Mouse (Mus musculus) MEL (cell line): ENCODE data around the gene Stab2. TPM values are rescaled to one million over a fixed set of nuclear protein-coding genes. Genes with fewer than 3 reads are reported as not detected.

ENCODE experiments used
- DNase-seq: peaks from one replicate; pipeline ENCODE4 v3.0.0; 2011; ENCODE audit warnings: low read depth, low spot score
- H3K27ac ChIP-seq: 2 replicates; pipeline ENCODE4 v1.5.1; 2012; ENCODE audit warnings: low read depth, mild to moderate bottlenecking, control low read depth, low read length, moderate library complexity; ENCODE audit not compliant: control insufficient read depth
- H3K27me3 ChIP-seq, 2 experiments: fragments of 150-350 bp in 1 of 2; sonication (generic) in 1 of 2; 2 replicates each; pipeline ENCODE4 v1.6.1; 2012; ENCODE audit warnings: low read length in 2 of 2, mild to moderate bottlenecking in 2 of 2, improper control_type of control experiment in 1 of 2, moderate library complexity in 1 of 2; ENCODE audit not compliant: insufficient read depth in 2 of 2, control insufficient read depth in 1 of 2
- H3K36me3 ChIP-seq, 2 experiments: 2 replicates each; pipeline ENCODE4 v1.6.1; 2012 to 2014; ENCODE audit warnings: low read length in 2 of 2, improper control_type of control experiment in 1 of 2, inconsistent platforms in 1 of 2, mild to moderate bottlenecking in 1 of 2; ENCODE audit not compliant: insufficient read depth in 2 of 2, control insufficient read depth in 1 of 2
- H3K4me1 ChIP-seq, 2 experiments: fragments of 150-350 bp in 1 of 2; sonication (generic) in 1 of 2; 2 replicates each; pipeline ENCODE4 v1.6.1; 2012; ENCODE audit warnings: low read length in 2 of 2, improper control_type of control experiment in 1 of 2, mild to moderate bottlenecking in 1 of 2; ENCODE audit not compliant: insufficient read depth in 2 of 2, control insufficient read depth in 1 of 2
- H3K4me3 ChIP-seq, 2 experiments: fragments of 150-350 bp in 1 of 2; sonication (generic) in 1 of 2; 2 replicates each; pipeline ENCODE4 v1.5.1; 2012; ENCODE audit warnings: low read depth in 2 of 2, low read length in 2 of 2, mild to moderate bottlenecking in 2 of 2, moderate library complexity in 2 of 2, control low read depth in 1 of 2, improper control_type of control experiment in 1 of 2; ENCODE audit not compliant: control insufficient read depth in 1 of 2, insufficient read depth in 1 of 2
- H3K79me2 ChIP-seq: 2 replicates; pipeline ENCODE4 v1.6.1; 2012; ENCODE audit warnings: mild to moderate bottlenecking, low read length, moderate library complexity; ENCODE audit not compliant: control insufficient read depth, poor library complexity, insufficient read depth
- H3K9ac ChIP-seq: 2 replicates; pipeline ENCODE4 v1.6.1; 2012; ENCODE audit warnings: low read depth, mild to moderate bottlenecking, control low read depth, low read length, moderate library complexity; ENCODE audit not compliant: control insufficient read depth, poor library complexity, severe bottlenecking
- H3K9me3 ChIP-seq: fragments of 150-350 bp; sonication (generic); replicated peaks from 2 replicates; pipeline ENCODE4 v1.6.1; 2012; ENCODE audit warnings: mild to moderate bottlenecking, low read length, improper control_type of control experiment, moderate library complexity; ENCODE audit not compliant: insufficient read depth
- CTCF ChIP-seq, 3 experiments: IDR thresholded peaks in 2 of 3; conservative IDR thresholded peaks in 1 of 3; 2 replicates each; pipeline ENCODE4 v1.5.1; 2011 to 2012; ENCODE audit warnings: low read length in 3 of 3, low read depth in 2 of 3, mild to moderate bottlenecking in 2 of 3, improper control_type of control experiment in 1 of 3, inconsistent platforms in 1 of 3, mixed read lengths in 1 of 3, moderate library complexity in 1 of 3; ENCODE audit not compliant: control insufficient read depth in 1 of 3, insufficient read depth in 1 of 3, poor library complexity in 1 of 3, severe bottlenecking in 1 of 3
- E2F4 ChIP-seq: IDR thresholded peaks from 2 replicates; pipeline ENCODE4 v1.6.1; 2011; ENCODE audit warnings: low read depth, low read length, improper control_type of control experiment, borderline replicate concordance
- ELF1 ChIP-seq: IDR thresholded peaks from 2 replicates; pipeline ENCODE4 v1.6.1; 2014; ENCODE audit warnings: low read depth, mild to moderate bottlenecking, inconsistent platforms, low read length, improper control_type of control experiment, moderate library complexity
- EP300 ChIP-seq, 2 experiments: IDR thresholded peaks; 2 replicates each; pipeline ENCODE4 v1.6.1; 2011; ENCODE audit warnings: improper control_type of control experiment in 2 of 2, low read length in 2 of 2, low read depth in 1 of 2, mild to moderate bottlenecking in 1 of 2
- ETS1 ChIP-seq: IDR thresholded peaks from 2 replicates; pipeline ENCODE4 v1.6.1; 2012; ENCODE audit warnings: low read depth, mild to moderate bottlenecking, inconsistent platforms, low read length, improper control_type of control experiment, moderate library complexity
- GABPA ChIP-seq: IDR thresholded peaks from 2 replicates; pipeline ENCODE4 v1.6.1; 2012; ENCODE audit warnings: low read depth, mild to moderate bottlenecking, inconsistent platforms, low read length, improper control_type of control experiment, moderate library complexity
- GATA1 ChIP-seq: IDR thresholded peaks from 2 replicates; pipeline ENCODE4 v1.6.1; 2011; ENCODE audit warnings: low read depth, low read length, improper control_type of control experiment
- HCFC1 ChIP-seq: IDR thresholded peaks from 2 replicates; pipeline ENCODE4 v1.6.1; 2012; ENCODE audit warnings: low read depth, mild to moderate bottlenecking, inconsistent platforms, low read length, improper control_type of control experiment, moderate library complexity
- JUND ChIP-seq: IDR thresholded peaks from 2 replicates; pipeline ENCODE4 v1.6.1; 2011; ENCODE audit warnings: low read depth, mild to moderate bottlenecking, improper control_type of control experiment, low read length
- KAT2A ChIP-seq: conservative IDR thresholded peaks from 2 replicates; pipeline ENCODE4 v1.6.1; 2012; ENCODE audit warnings: low read depth, low read length, improper control_type of control experiment, inconsistent platforms
- MAX ChIP-seq: IDR thresholded peaks from 2 replicates; pipeline ENCODE4 v1.6.1; 2011; ENCODE audit warnings: low read length, improper control_type of control experiment
- MAZ ChIP-seq: IDR thresholded peaks from 2 replicates; pipeline ENCODE4 v1.6.1; 2012; ENCODE audit warnings: low read depth, mild to moderate bottlenecking, inconsistent platforms, low read length, improper control_type of control experiment
- MEF2A ChIP-seq: IDR thresholded peaks from 2 replicates; pipeline ENCODE4 v1.6.1; 2014; ENCODE audit warnings: low read depth, mild to moderate bottlenecking, inconsistent platforms, low read length, improper control_type of control experiment; ENCODE audit not compliant: poor library complexity, insufficient replicate concordance, severe bottlenecking; ENCODE audit errors: extremely low read depth
- MXI1 ChIP-seq: IDR thresholded peaks from 2 replicates; pipeline ENCODE4 v1.6.1; 2011; ENCODE audit warnings: mild to moderate bottlenecking, low read depth, low read length, improper control_type of control experiment
- MYB ChIP-seq: IDR thresholded peaks from 2 replicates; pipeline ENCODE4 v1.6.1; 2011; ENCODE audit warnings: mild to moderate bottlenecking, low read depth, low read length, improper control_type of control experiment
- NELFE ChIP-seq: IDR thresholded peaks from 2 replicates; pipeline ENCODE4 v1.6.1; 2011; ENCODE audit warnings: low read depth, low read length, improper control_type of control experiment
- RAD21 ChIP-seq: IDR thresholded peaks from 2 replicates; pipeline ENCODE4 v1.6.1; 2011; ENCODE audit warnings: mild to moderate bottlenecking, low read depth, low read length, improper control_type of control experiment
- SIN3A ChIP-seq: IDR thresholded peaks from 2 replicates; pipeline ENCODE4 v1.6.1; 2012; ENCODE audit warnings: low read length, improper control_type of control experiment, inconsistent platforms
- TCF12 ChIP-seq: IDR thresholded peaks from 2 replicates; pipeline ENCODE4 v1.6.1; 2014; ENCODE audit warnings: low read depth, mild to moderate bottlenecking, inconsistent platforms, low read length, improper control_type of control experiment, moderate library complexity
- UBTF ChIP-seq: IDR thresholded peaks from 2 replicates; pipeline ENCODE4 v1.6.1; 2012; ENCODE audit warnings: low read depth, mild to moderate bottlenecking, inconsistent platforms, low read length, improper control_type of control experiment, moderate library complexity, borderline replicate concordance; ENCODE audit not compliant: insufficient read depth
- USF2 ChIP-seq, 2 experiments: IDR thresholded peaks; 2 replicates each; pipeline ENCODE4 v1.6.1; 2011 to 2012; ENCODE audit warnings: improper control_type of control experiment in 2 of 2, low read length in 2 of 2, borderline replicate concordance in 1 of 2, inconsistent platforms in 1 of 2, low read depth in 1 of 2, mild to moderate bottlenecking in 1 of 2; ENCODE audit not compliant: insufficient read depth in 1 of 2
- ZKSCAN1 ChIP-seq: IDR thresholded peaks from 2 replicates; pipeline ENCODE4 v1.6.1; 2012; ENCODE audit warnings: low read depth, mild to moderate bottlenecking, inconsistent platforms, low read length, improper control_type of control experiment, moderate library complexity
- polyA plus RNA-seq, 2 experiments: library from polyadenylated mRNA; stranded (reverse) in 1 of 2; unstranded in 1 of 2; fragments of >175 nt in 1 of 2; fragments of >200 nt in 1 of 2; gene quantifications; 2 replicates each; pipeline versions ENCODE4 v1.2.1 to v1.2.4; 2012; ENCODE audit warnings: low replicate concordance in 2 of 2, low read depth in 1 of 2; ENCODE audit not compliant: insufficient read length in 2 of 2, insufficient read depth in 1 of 2, missing spikeins in 1 of 2
- total RNA-seq: library from RNA; depleted of rRNA; stranded (reverse); fragments of 300-350 nt; gene quantifications from 2 replicates; pipeline ENCODE4 v1.2.3, GENCODE M21; 2012

Gene Stab2
- total and polyA plus RNA-seq, 3 experiments = 0.73 to 5.1 TPM; not detected in 1

DNA sequence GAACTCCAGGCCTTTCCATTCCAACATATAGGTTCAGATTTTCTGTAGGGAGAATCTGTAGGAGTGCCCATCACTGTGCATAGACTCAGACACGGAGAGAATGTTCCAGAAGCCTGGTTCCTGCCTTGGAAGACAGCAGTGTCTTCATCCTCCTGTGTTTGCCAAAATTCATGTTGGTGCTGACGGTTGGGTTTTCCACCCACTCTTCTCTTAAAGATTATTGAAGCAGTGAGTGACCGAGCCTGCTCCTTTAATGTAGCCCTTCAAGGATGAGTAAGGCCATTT, 332 bp upstream of the Stab2 start:
- DNase-seq = no peak
- no peak overlapping the region for H3K4me3 ChIP-seq
- no peaks in the 10 kb centered on the region for H3K79me2 ChIP-seq
- H3K9ac ChIP-seq = no peak overlapping the region
- TF ChIP-seq MXI1 = no peak
- TF ChIP-seq GABPA = no peak
- no peak for TF ChIP-seq EP300 (IDR thresholded peaks at IDR 0.05; ENCODE audit: low read depth in 1 of 2, low read length in 2 of 2)
- TF ChIP-seq RAD21 = no peak
- no peak for TF ChIP-seq GATA1
- TF ChIP-seq NELFE = no peak
- TF ChIP-seq MYB = no peak
- no peak for TF ChIP-seq ELF1
- no peaks in the 10 kb centered on the region for H3K9me3 ChIP-seq
- H3K4me1 ChIP-seq = peaks cover 0 to 4% of the 10 kb centered on the region in 2 experiments; a peak in 2 of 4 replicates
- no peak overlapping the region for H3K27ac ChIP-seq
- no peaks in the 10 kb centered on the region for H3K27me3 ChIP-seq
- no peaks in the 10 kb centered on the region; a peak in 1 of 4 replicates for H3K36me3 ChIP-seq

GRCm38 (mm10) chr10:86992238-86992976, 15.4 kb downstream of the Stab2 start:
- Histone ChIP-seq H3K27ac (no peak overlapping the region), H3K79me2 (no peaks in the 10 kb centered on the region), H3K27me3 (no peaks in the 10 kb centered on the region; a peak in 1 of 4 replicates), H3K9ac (no peak overlapping the region), H3K4me1 (peaks cover 6 to 21% of the 10 kb centered on the region in 2 experiments), H3K4me3 (no peak overlapping the region), H3K9me3 (no peaks in the 10 kb centered on the region), H3K36me3 (peaks cover 0 to 16% of the 10 kb centered on the region in 2 experiments; a peak in 2 of 4 replicates)
- TF ChIP-seq E2F4 (no peak), KAT2A (no peak), GATA1 (no peak), RAD21 (no peak), CTCF (IDR thresholded peaks at IDR 0.05 in 2 of 3, conservative IDR thresholded peaks at IDR 0.05 in 1 of 3; ENCODE audit: control insufficient read depth in 1 of 3, insufficient read depth in 1 of 3, low read depth in 2 of 3, low read length in 3 of 3, poor library complexity in 1 of 3, severe bottlenecking in 1 of 3) (no peak), USF2 (IDR thresholded peaks at IDR 0.05; ENCODE audit: borderline replicate concordance in 1 of 2, insufficient read depth in 1 of 2, low read depth in 1 of 2, low read length in 2 of 2) (no peak), SIN3A (no peak), TCF12 (no peak), NELFE (no peak), MAZ (no peak), HCFC1 (no peak), UBTF (no peak), MEF2A (no peak), MYB (no peak), GABPA (no peak), MAX (no peak), ZKSCAN1 (no peak), ETS1 (no peak), JUND (no peak)
- DNase-seq = no peak
